ENCODE assay signal across 14 mouse cellular contexts in genomic region chr6:90431487-90431886, GRCm38 (mm10). TPM values are rescaled to one million over a fixed set of nuclear protein-coding genes. Genes with fewer than 3 reads are reported as not detected.
DNase-seq lines count a peak whose midpoint lies in the region; ATAC-seq lines count a peak whose summit lies in the region.
"Had no signal": no experiment of that assay in that cellular context is flagged by ENCODE, and none has a peak within 500 bp of the region (broad histone marks: within the 10 kb centered on the region; RNA-seq: fewer than 3 reads in every experiment).

No protein-coding gene starts in this region.

- no peak overlapping the region for H3K27ac ChIP-seq in heart, embryonic 11.5 days (ENCODE audit: low read depth, low read length)
- H3K27ac ChIP-seq: embryonic facial prominence, embryonic 13.5 days had no signal

- H3K9ac ChIP-seq in heart, embryonic 11.5 days (ENCODE audit: low read depth, low read length), result no peak overlapping the region
- H3K9ac ChIP-seq: embryonic facial prominence, embryonic 13.5 days; lung, embryonic 14.5 days had no signal

- 56% methylated on average over 2 of the region's 2 CpGs for WGBS in heart, embryonic 11.5 days (ENCODE audit: insufficient replicate concordance)

- H3K4me1 ChIP-seq in heart, embryonic 11.5 days (ENCODE audit: control insufficient read depth, insufficient read depth, low read length), result peaks cover 6% of the 10 kb centered on the region; the same call in 1 of the 2 replicates

- intact Hi-C loops in heart, postnatal 14 days (cut with DNase I), result loop anchor here (5.0 kb wide), 1 partner anchor 146 kb away; no protein-coding TSS in a partner anchor
- intact Hi-C loops in gastrocnemius, postnatal 14 days (cut with DNase I; ENCODE audit: low total_unique reads), result loop anchor here (5.0 kb wide), 1 partner anchor 106 kb away; no protein-coding TSS in a partner anchor
- intact Hi-C loops in left cerebral cortex, postnatal 4 days (cut with DNase I), result no loop called here

- no peaks in the 10 kb centered on the region for H3K36me3 ChIP-seq in heart, embryonic 11.5 days (ENCODE audit: control insufficient read depth, insufficient read depth, low read length)
- H3K36me3 ChIP-seq: embryonic facial prominence, embryonic 13.5 days had no signal

- H3K9me3 ChIP-seq in heart, embryonic 11.5 days (replicated peaks; ENCODE audit: control insufficient read depth, low read length), result no peaks in the 10 kb centered on the region
- H3K9me3 ChIP-seq: embryonic facial prominence, embryonic 13.5 days had no signal

- peaks cover 15% of the 10 kb centered on the region for H3K27me3 ChIP-seq in heart, embryonic 11.5 days (ENCODE audit: control insufficient read depth, insufficient read depth, low read length)

- DNase-seq in heart, postnatal 14 days, result peak; percentile 53 to 57
- peak; percentile 66 for DNase-seq in gastrocnemius, postnatal 14 days
- DNase-seq in left cerebral cortex, postnatal 4 days, result peak; percentile 40
- no peak for DNase-seq in thymus, postnatal 14 days
- no peak for DNase-seq in adrenal gland, postnatal 25 days
- DNase-seq in thymus, postnatal 4 days, result no peak
- DNase-seq: kidney, adult 11 months; lung, embryonic 14.5 days had no signal

- H3K4me3 ChIP-seq in heart, embryonic 11.5 days (ENCODE audit: low read depth, low read length), result no peak overlapping the region
- H3K4me3 ChIP-seq: embryonic facial prominence, embryonic 13.5 days had no signal

- no peak for ATAC-seq in heart, embryonic 11.5 days (replicated peaks; ENCODE audit: insufficient number of reproducible peaks, low FRiP score, low TSS enrichment)
- ATAC-seq in frontal cortex, adult (ENCODE audit: low TSS enrichment), result peak; percentile 51

- no peak overlapping the region for H3K4me2 ChIP-seq in heart, embryonic 11.5 days
- H3K4me2 ChIP-seq: embryonic facial prominence, embryonic 13.5 days; lung, embryonic 14.5 days; midbrain, embryonic 11.5 days had no signal

RNA-seq across cellular contexts. Expression of gene Cfap100, which starts 2.9 kb away (rescaled TPM):
- total RNA-seq in heart, postnatal 14 days (2021), result under 1 TPM in 1 of 2 experiments, not detected in 1; 0.14 TPM
- polyA plus RNA-seq in heart, embryonic 11.5 days (2014; fragmentation: Nextera tagmentation; extraction: Ambion mirVana), result 0.15 TPM in 1 of 2 replicates, not detected in the other
- under 1 TPM; 0.29 to 0.84 TPM for total RNA-seq in gastrocnemius, postnatal 14 days (2021)
- 1 to 10 TPM; 6.7 to 8.5 TPM for total RNA-seq in left cerebral cortex, postnatal 4 days (2021)
- 1.1 TPM in 1 of 2 replicates, not detected in the other for total RNA-seq in adrenal gland, postnatal 25 days (2021)
- total RNA-seq: CH12.LX; hematopoietic stem cell, adult 5-6 weeks had no signal

RNA-seq across cellular contexts. Expression of gene Klf15, which starts 30.9 kb away (rescaled TPM):
- 10 to 100 TPM; 43.5 to 44.3 TPM for total RNA-seq in heart, postnatal 14 days (2021)
- 6.0 and 6.2 TPM in 2 replicates for polyA plus RNA-seq in heart, embryonic 11.5 days (2014; fragmentation: Nextera tagmentation; extraction: Ambion mirVana)
- total RNA-seq in gastrocnemius, postnatal 14 days (2021), result 10 to 100 TPM; 15.2 to 39.8 TPM
- total RNA-seq in left cerebral cortex, postnatal 4 days (2021), result 10 to 100 TPM; 11.7 to 12.3 TPM
- 38.4 and 44.5 TPM in 2 replicates for total RNA-seq in adrenal gland, postnatal 25 days (2021)
- total RNA-seq: CH12.LX; hematopoietic stem cell, adult 5-6 weeks had no signal

RNA-seq across cellular contexts. Expression of gene Aldh1l1, which starts 54.7 kb away (rescaled TPM):
- total RNA-seq in heart, postnatal 14 days (2021), result 1 to 10 TPM in 1 of 2 experiments, under 1 TPM in 1; 0.90 to 2.7 TPM
- 1.00 and 1.2 TPM in 2 replicates for polyA plus RNA-seq in heart, embryonic 11.5 days (2014; fragmentation: Nextera tagmentation; extraction: Ambion mirVana)
- 1 to 10 TPM; 3.0 to 6.8 TPM for total RNA-seq in gastrocnemius, postnatal 14 days (2021)
- total RNA-seq in left cerebral cortex, postnatal 4 days (2021), result 10 to 100 TPM; 56.1 to 57.5 TPM
- 179 and 220 TPM in 2 replicates for total RNA-seq in adrenal gland, postnatal 25 days (2021)

Comparison
In these comparisons a context has a peak if more than half of its experiments do, and no peak if none do; other contexts are left out.
1. DNase-seq: peak in heart, postnatal 14 days (2 of 2), gastrocnemius, postnatal 14 days (single experiment) and left cerebral cortex, postnatal 4 days (single experiment); none in thymus, postnatal 14 days (single experiment), adrenal gland, postnatal 25 days (single experiment) and thymus, postnatal 4 days (single experiment).
2. RNA of gene Aldh1l1, which starts 54.7 kb away (total RNA-seq): 179 to 220 TPM in adrenal gland, postnatal 25 days and 56.1 to 57.5 TPM in left cerebral cortex, postnatal 4 days; 3.0 to 6.8 TPM in gastrocnemius, postnatal 14 days and 0.90 to 2.7 TPM in heart, postnatal 14 days; every median in the first group is over 4 times any median in the second.